In genomic region chr5:40124337-40124736, GRCm38 (mm10) we compare ENCODE assay signal across 21 mouse cellular contexts.
DNase-seq lines count a peak whose midpoint lies in the region; ATAC-seq and TF ChIP-seq lines count a peak whose summit lies in the region.
"Had no signal": no experiment of that assay in that cellular context is flagged by ENCODE, and none has a peak within 500 bp of the region (broad histone marks: within the 10 kb centered on the region; RNA-seq: fewer than 3 reads in every experiment).

No protein-coding gene starts in this region.

- no peaks in the 10 kb centered on the region for H3K9me3 ChIP-seq in hindbrain, postnatal 0 days (ENCODE audit: low read length)
- H3K9me3 ChIP-seq in hindbrain, embryonic 14.5 days (ENCODE audit: control insufficient read depth, low read length), result no peaks in the 10 kb centered on the region
- H3K9me3 ChIP-seq in midbrain, embryonic 14.5 days (ENCODE audit: control insufficient read depth, low read length), result no peaks in the 10 kb centered on the region
- no peaks in the 10 kb centered on the region for H3K9me3 ChIP-seq in midbrain, embryonic 11.5 days (ENCODE audit: control insufficient read depth, low read length)
- H3K9me3 ChIP-seq: heart, embryonic 15.5 days; hindbrain, embryonic 12.5 days; limb, embryonic 12.5 days; neural tube, embryonic 13.5 days; stomach, embryonic 15.5 days had no signal

- TF ChIP-seq CTCF in hindbrain, postnatal 0 days (IDR thresholded peaks at IDR 0.05; ENCODE audit: low read depth), result peak; percentile 48

- no peak overlapping the region for H3K4me2 ChIP-seq in hindbrain, postnatal 0 days (ENCODE audit: low read depth, low read length)
- no peak overlapping the region for H3K4me2 ChIP-seq in hindbrain, embryonic 14.5 days (replicated peaks)
- H3K4me2 ChIP-seq in midbrain, embryonic 14.5 days (ENCODE audit: low read length), result no peak overlapping the region
- no peak overlapping the region for H3K4me2 ChIP-seq in midbrain, embryonic 11.5 days
- H3K4me2 ChIP-seq: heart, embryonic 15.5 days; hindbrain, embryonic 12.5 days; limb, embryonic 12.5 days; neural tube, embryonic 13.5 days; stomach, embryonic 15.5 days had no signal

- DNase-seq in hindbrain, postnatal 0 days (ENCODE audit: low spot score), result peak; percentile 23
- DNase-seq in hindbrain, embryonic 14.5 days (ENCODE audit: low spot score), result no peak
- peak; percentile 23 for DNase-seq in midbrain, embryonic 14.5 days
- DNase-seq in midbrain, embryonic 11.5 days (ENCODE audit: low spot score, missing footprints), result no peak
- DNase-seq in ZHBTc4 (ENCODE audit: low read depth, low spot score), result peak; percentile 28
- peak; percentile 9 for DNase-seq in retina, embryonic 14.5 days (ENCODE audit: low spot score)
- DNase-seq in cerebellum, postnatal 25 days, result no peak
- no peak for DNase-seq in natural killer cell, adult 2 months (ENCODE audit: low spot score in 2 of 2)
- DNase-seq: cerebellum, adult 2 months; kidney, adult 11 months; kidney, postnatal 25 days; spleen, adult 18-20 months; thymus, postnatal 4 days had no signal

- no peak overlapping the region for H3K9ac ChIP-seq in hindbrain, postnatal 0 days (replicated peaks; ENCODE audit: low read length)
- no peak overlapping the region for H3K9ac ChIP-seq in hindbrain, embryonic 14.5 days
- no peak overlapping the region for H3K9ac ChIP-seq in midbrain, embryonic 14.5 days (replicated peaks; ENCODE audit: low read length)
- no peak overlapping the region for H3K9ac ChIP-seq in midbrain, embryonic 11.5 days (ENCODE audit: low read length)
- H3K9ac ChIP-seq: heart, embryonic 15.5 days; hindbrain, embryonic 12.5 days; limb, embryonic 12.5 days; neural tube, embryonic 13.5 days; stomach, embryonic 15.5 days had no signal

- 71% methylated on average over 1 of the region's 1 CpGs for WGBS in hindbrain, postnatal 0 days
- 76% methylated on average over 1 of the region's 1 CpGs for WGBS in hindbrain, embryonic 14.5 days
- 66% methylated on average over 1 of the region's 1 CpGs for WGBS in midbrain, embryonic 14.5 days
- WGBS in midbrain, embryonic 11.5 days, result 62% methylated on average over 1 of the region's 1 CpGs

- no peaks in the 10 kb centered on the region for H3K27me3 ChIP-seq in hindbrain, postnatal 0 days (ENCODE audit: insufficient read depth, low read length)
- H3K27me3 ChIP-seq in hindbrain, embryonic 14.5 days (ENCODE audit: control insufficient read depth, insufficient read depth, low read length), result no peaks in the 10 kb centered on the region
- no peaks in the 10 kb centered on the region for H3K27me3 ChIP-seq in midbrain, embryonic 14.5 days (ENCODE audit: control insufficient read depth, insufficient read depth, low read length)
- no peaks in the 10 kb centered on the region for H3K27me3 ChIP-seq in midbrain, embryonic 11.5 days (ENCODE audit: control insufficient read depth, insufficient read depth, low read length)
- H3K27me3 ChIP-seq: heart, embryonic 15.5 days; hindbrain, embryonic 12.5 days; limb, embryonic 12.5 days; neural tube, embryonic 13.5 days; stomach, embryonic 15.5 days had no signal

- no peaks in the 10 kb centered on the region for H3K4me1 ChIP-seq in hindbrain, postnatal 0 days (ENCODE audit: insufficient read depth, low read length)
- no peaks in the 10 kb centered on the region for H3K4me1 ChIP-seq in hindbrain, embryonic 14.5 days (replicated peaks; ENCODE audit: control insufficient read depth, insufficient read depth, low read length)
- no peaks in the 10 kb centered on the region for H3K4me1 ChIP-seq in midbrain, embryonic 14.5 days (ENCODE audit: control insufficient read depth, insufficient read depth, low read length)
- no peaks in the 10 kb centered on the region for H3K4me1 ChIP-seq in midbrain, embryonic 11.5 days (ENCODE audit: control insufficient read depth, insufficient read depth, low read length)
- H3K4me1 ChIP-seq: heart, embryonic 15.5 days; hindbrain, embryonic 12.5 days; limb, embryonic 12.5 days; neural tube, embryonic 13.5 days; stomach, embryonic 15.5 days had no signal

- H3K36me3 ChIP-seq in hindbrain, postnatal 0 days (ENCODE audit: insufficient read depth, low read length), result no peaks in the 10 kb centered on the region
- no peaks in the 10 kb centered on the region for H3K36me3 ChIP-seq in hindbrain, embryonic 14.5 days (replicated peaks; ENCODE audit: control insufficient read depth, insufficient read depth)
- H3K36me3 ChIP-seq in midbrain, embryonic 14.5 days (ENCODE audit: control insufficient read depth, insufficient read depth, low read length), result no peaks in the 10 kb centered on the region
- no peaks in the 10 kb centered on the region for H3K36me3 ChIP-seq in midbrain, embryonic 11.5 days (ENCODE audit: control insufficient read depth, insufficient read depth, low read length)
- H3K36me3 ChIP-seq: heart, embryonic 15.5 days; hindbrain, embryonic 12.5 days; limb, embryonic 12.5 days; neural tube, embryonic 13.5 days; stomach, embryonic 15.5 days had no signal

- no peak overlapping the region for H3K4me3 ChIP-seq in hindbrain, postnatal 0 days (ENCODE audit: low read length)
- no peak overlapping the region for H3K4me3 ChIP-seq in hindbrain, embryonic 14.5 days (replicated peaks; ENCODE audit: low read length)
- no peak overlapping the region for H3K4me3 ChIP-seq in midbrain, embryonic 14.5 days (replicated peaks; ENCODE audit: low read depth, low read length)
- no peak overlapping the region for H3K4me3 ChIP-seq in midbrain, embryonic 11.5 days (ENCODE audit: low read depth, low read length)
- H3K4me3 ChIP-seq: heart, embryonic 15.5 days; hindbrain, embryonic 12.5 days; limb, embryonic 12.5 days; neural tube, embryonic 13.5 days; stomach, embryonic 15.5 days had no signal

- ATAC-seq in hindbrain, postnatal 0 days, result no peak
- no peak for ATAC-seq in hindbrain, embryonic 14.5 days (ENCODE audit: low FRiP score)
- no peak for ATAC-seq in midbrain, embryonic 14.5 days (ENCODE audit: low FRiP score, low TSS enrichment)
- no peak for ATAC-seq in midbrain, embryonic 11.5 days (ENCODE audit: low FRiP score)
- ATAC-seq: CD4-positive, CD25-positive, alpha-beta regulatory T cell, adult 4 months; midbrain, embryonic 16.5 days had no signal

- no peak overlapping the region for H3K27ac ChIP-seq in hindbrain, postnatal 0 days
- no peak overlapping the region for H3K27ac ChIP-seq in hindbrain, embryonic 14.5 days
- no peak overlapping the region for H3K27ac ChIP-seq in midbrain, embryonic 14.5 days (replicated peaks; ENCODE audit: low read depth, low read length)
- H3K27ac ChIP-seq in midbrain, embryonic 11.5 days (ENCODE audit: low read depth, low read length), result no peak overlapping the region
- H3K27ac ChIP-seq: heart, embryonic 15.5 days; hindbrain, embryonic 12.5 days; limb, embryonic 12.5 days; macrophage; neural tube, embryonic 13.5 days; stomach, embryonic 15.5 days had no signal

Comparison
In these comparisons a context has a peak if more than half of its experiments do, and no peak if none do; other contexts are left out.
1. DNase-seq: peak in hindbrain, postnatal 0 days (single experiment), midbrain, embryonic 14.5 days (single experiment), ZHBTc4 (single experiment) and retina, embryonic 14.5 days (single experiment); none in hindbrain, embryonic 14.5 days (single experiment), midbrain, embryonic 11.5 days (single experiment), cerebellum, postnatal 25 days (0 of 2) and natural killer cell, adult 2 months (0 of 2).